Comparison of ENCODE assay signal across 25 mouse cellular contexts in the genomic region with DNA sequence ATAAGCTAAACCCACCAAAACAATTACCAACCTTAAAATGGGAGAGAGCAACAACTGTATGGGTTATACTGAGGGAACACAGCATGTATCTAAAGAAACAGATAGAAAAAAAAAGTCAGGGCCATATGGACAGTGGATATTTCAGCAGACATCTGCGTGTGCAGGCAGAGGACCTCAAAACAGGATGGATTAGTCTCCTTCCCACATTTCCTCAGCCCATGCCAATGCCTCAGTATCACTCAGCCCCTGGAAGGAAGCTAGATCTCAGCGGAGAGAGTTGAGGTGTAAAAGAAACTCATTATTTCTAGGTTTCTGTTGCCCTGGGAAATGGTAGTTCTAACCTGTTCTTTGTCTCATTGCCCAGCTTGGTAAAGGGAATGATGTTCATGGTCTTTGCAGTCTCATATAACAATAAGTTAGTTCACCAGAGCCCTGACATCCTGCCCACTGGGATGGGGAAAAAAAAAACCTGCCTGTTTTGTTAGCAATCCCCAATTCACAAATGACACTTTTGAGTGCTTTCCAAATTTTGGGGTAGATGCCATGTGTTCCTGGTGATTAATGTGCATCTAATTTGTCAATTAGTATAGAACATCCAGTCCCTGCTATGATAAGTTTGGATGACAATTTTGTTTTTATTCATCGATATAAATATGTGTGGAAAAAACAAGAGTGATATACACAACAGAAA. TPM values are rescaled to one million over a fixed set of nuclear protein-coding genes. Genes with fewer than 3 reads are reported as not detected.
DNase-seq lines count a peak whose midpoint lies in the region; ATAC-seq and TF ChIP-seq lines count a peak whose summit lies in the region.
"Had no signal": no experiment of that assay in that cellular context is flagged by ENCODE, and none has a peak within 500 bp of the region (broad histone marks: within the 10 kb centered on the region; RNA-seq: fewer than 3 reads in every experiment).

No protein-coding gene starts in this region.

- H3K36me3 ChIP-seq in forebrain, postnatal 0 days (ENCODE audit: insufficient read depth), result no peaks in the 10 kb centered on the region
- H3K36me3 ChIP-seq in forebrain, embryonic 10.5 days (replicated peaks), result no peaks in the 10 kb centered on the region
- H3K36me3 ChIP-seq: G1E; hindbrain, embryonic 12.5 days; midbrain, embryonic 13.5 days; neural tube, embryonic 13.5 days had no signal

- no peak overlapping the region for H3K9ac ChIP-seq in forebrain, postnatal 0 days
- H3K9ac ChIP-seq: hindbrain, embryonic 12.5 days; liver, embryonic 14.5 days; midbrain, embryonic 13.5 days; neural tube, embryonic 13.5 days had no signal

- H3K4me3 ChIP-seq in forebrain, postnatal 0 days (ENCODE audit: low read depth, low read length), result no peak overlapping the region
- H3K4me3 ChIP-seq in forebrain, embryonic 10.5 days, result no peak overlapping the region
- no peak overlapping the region for H3K4me3 ChIP-seq in layer of hippocampus, adult 2 months
- H3K4me3 ChIP-seq: hindbrain, embryonic 12.5 days; midbrain, embryonic 13.5 days; neural tube, embryonic 13.5 days had no signal

- 60% methylated on average over 3 of the region's 3 CpGs for WGBS in forebrain, postnatal 0 days
- WGBS in forebrain, embryonic 10.5 days, result 91% methylated on average over 3 of the region's 3 CpGs

- TF ChIP-seq CTCF in forebrain, postnatal 0 days (IDR thresholded peaks at IDR 0.05; ENCODE audit: low read depth), result no peak
- no peak for TF ChIP-seq CTCF in layer of hippocampus, adult 2 months (conservative IDR thresholded peaks at IDR 0.05)

- H3K27me3 ChIP-seq in forebrain, postnatal 0 days (ENCODE audit: insufficient read depth, low read length), result no peaks in the 10 kb centered on the region; the same call in 1 of the 2 replicates
- H3K27me3 ChIP-seq in forebrain, embryonic 10.5 days (ENCODE audit: poor library complexity, severe bottlenecking), result no peaks in the 10 kb centered on the region
- H3K27me3 ChIP-seq: hindbrain, embryonic 12.5 days; midbrain, embryonic 13.5 days; neural tube, embryonic 13.5 days had no signal

- no peaks in the 10 kb centered on the region for H3K4me1 ChIP-seq in forebrain, postnatal 0 days (ENCODE audit: insufficient read depth)
- no peaks in the 10 kb centered on the region for H3K4me1 ChIP-seq in forebrain, embryonic 10.5 days
- H3K4me1 ChIP-seq: hindbrain, embryonic 12.5 days; neural tube, embryonic 13.5 days had no signal

- H3K27ac ChIP-seq in forebrain, postnatal 0 days (ENCODE audit: low read depth, low read length), result no peak overlapping the region
- H3K27ac ChIP-seq in forebrain, embryonic 10.5 days, result no peak overlapping the region
- peak overlapping the region; percentile 82 for H3K27ac ChIP-seq in layer of hippocampus, adult 2 months
- H3K27ac ChIP-seq: hindbrain, embryonic 12.5 days; liver, embryonic 14.5 days; macrophage; midbrain, embryonic 13.5 days; neural tube, embryonic 13.5 days had no signal

- no peak for ATAC-seq in forebrain, postnatal 0 days
- ATAC-seq: intestine, postnatal 0 days; midbrain, embryonic 13.5 days had no signal

- H3K4me2 ChIP-seq in forebrain, postnatal 0 days (ENCODE audit: low read depth), result no peak overlapping the region
- H3K4me2 ChIP-seq: heart, embryonic 11.5 days; hindbrain, embryonic 12.5 days; midbrain, embryonic 13.5 days; neural tube, embryonic 13.5 days had no signal

- peak; percentile 66 for DNase-seq in cerebellum, adult 9-10 months
- no peak for DNase-seq in cerebellum, postnatal 25 days
- DNase-seq in forebrain, postnatal 0 days, result peak; percentile 13
- DNase-seq in forebrain, embryonic 10.5 days (ENCODE audit: extremely low spot score, low spot score), result no peak
- peak; percentile 48 to 63 for DNase-seq in layer of hippocampus, adult 2 months (ENCODE audit: low spot score in 2 of 2)
- no peak for DNase-seq in layer of hippocampus, postnatal 10 days (ENCODE audit: low spot score in 2 of 2)
- DNase-seq in telencephalon, adult 2 months (ENCODE audit: low read depth, low spot score), result peak; percentile 29
- DNase-seq: adrenal gland, adult 8-10 months; gastrocnemius, postnatal 25 days; heart, adult 18-20 months; heart, postnatal 36 days; kidney, postnatal 14 days; liver; lung, adult 2 months; lung, postnatal 10 days; thymus, postnatal 4 days had no signal

- no peaks in the 10 kb centered on the region for H3K9me3 ChIP-seq in forebrain, postnatal 0 days (ENCODE audit: low read length)
- no peaks in the 10 kb centered on the region for H3K9me3 ChIP-seq in forebrain, embryonic 10.5 days
- H3K9me3 ChIP-seq: hindbrain, embryonic 12.5 days; midbrain, embryonic 13.5 days; neural tube, embryonic 13.5 days had no signal

RNA-seq across cellular contexts. Expression of gene Adgrb3, which starts 53.9 kb away (rescaled TPM):
- total RNA-seq in forebrain, postnatal 0 days (2014; rRNA removed), result 99.3 and 106 TPM in 2 replicates
- 52.2 and 59.3 TPM in 2 replicates for polyA plus RNA-seq in forebrain, postnatal 0 days (2015; fragmentation: Nextera tagmentation; extraction: Ambion mirVana)
- 2.5 and 3.4 TPM in 2 replicates for polyA plus RNA-seq in forebrain, embryonic 10.5 days (2016; fragmentation: Nextera tagmentation; extraction: Ambion mirVana)
- total RNA-seq in layer of hippocampus, adult 2 months (2021), result 100 to 1,000 TPM; 111 to 118 TPM
- 100 to 1,000 TPM; 132 to 135 TPM for total RNA-seq in layer of hippocampus, postnatal 10 days (2021)
- total RNA-seq: heart, adult 18-20 months; heart, postnatal 36 days; megakaryocyte-erythroid progenitor cell, adult 5-6 weeks had no signal
- polyA plus RNA-seq: G1E; lung, adult 2 months; macrophage had no signal

Comparison
In these comparisons a context has a peak if more than half of its experiments do, and no peak if none do; other contexts are left out.
1. DNase-seq: peak in cerebellum, adult 9-10 months (single experiment), forebrain, postnatal 0 days (single experiment), layer of hippocampus, adult 2 months (2 of 2) and telencephalon, adult 2 months (single experiment); none in cerebellum, postnatal 25 days (0 of 2), forebrain, embryonic 10.5 days (single experiment) and layer of hippocampus, postnatal 10 days (0 of 2).